Mouse (Mus musculus) liver, adult (tissue): ENCODE measurements around the gene Myo10.

Experiments used
- GATA4 ChIP-seq: IDR thresholded peaks from 2 replicates; pipeline ENCODE4 v1.6.1; 2014; ENCODE audit warnings: mild to moderate bottlenecking, low read length; ENCODE audit not compliant: insufficient replicate concordance

Gene Myo10

GRCm38 (mm10) chr15:25632902-25633301 lies 10.6 kb downstream of the Myo10 start:
- TF ChIP-seq GATA4, result no peak

- TF ChIP-seq GATA4, result no peak
Measured at GRCm38 (mm10) chr15:25633674-25634340, 11.5 kb downstream of the Myo10 start.

- no peak for TF ChIP-seq GATA4
Measured at GRCm38 (mm10) chr15:25637727-25638126, 15.4 kb downstream of the Myo10 start.

GRCm38 (mm10) chr15:25639217-25639616 lies 16.9 kb downstream of the Myo10 start:
- no peak; the same call in 1 of the 2 replicates for TF ChIP-seq GATA4

GRCm38 (mm10) chr15:25640840-25641752 lies 18.8 kb downstream of the Myo10 start:
- TF ChIP-seq GATA4, result no peak

GRCm38 (mm10) chr15:25642214-25643058 lies 20.1 kb downstream of the Myo10 start:
- no peak for TF ChIP-seq GATA4

- no peak for TF ChIP-seq GATA4
Measured at GRCm38 (mm10) chr15:25645862-25646261, 23.5 kb downstream of the Myo10 start.

GRCm38 (mm10) chr15:25648287-25648686 lies 26.0 kb downstream of the Myo10 start:
- TF ChIP-seq GATA4, result no peak

- peak; percentile 64; the same call in 1 of the 2 replicates for TF ChIP-seq GATA4
Measured at GRCm38 (mm10) chr15:25650371-25650770, 28.0 kb downstream of the Myo10 start.

GRCm38 (mm10) chr15:25651820-25652219 lies 29.5 kb downstream of the Myo10 start:
- no peak for TF ChIP-seq GATA4

GRCm38 (mm10) chr15:25652368-25652767 lies 30.0 kb downstream of the Myo10 start:
- no peak for TF ChIP-seq GATA4

GRCm38 (mm10) chr15:25652933-25653332 lies 30.6 kb downstream of the Myo10 start:
- TF ChIP-seq GATA4, result no peak

- TF ChIP-seq GATA4, result no peak
Measured at GRCm38 (mm10) chr15:25653680-25654079, 31.4 kb downstream of the Myo10 start.

GRCm38 (mm10) chr15:25662833-25663519 lies 40.7 kb downstream of the Myo10 start:
- TF ChIP-seq GATA4, result peak; percentile 54; the same call in 1 of the 2 replicates

GRCm38 (mm10) chr15:25669283-25670247 lies 47.2 kb downstream of the Myo10 start:
- no peak for TF ChIP-seq GATA4
